Mouse (Mus musculus): Measurements from ENCODE around the gene Xlr3a. TPM values are rescaled to one million over a fixed set of nuclear protein-coding genes. Genes with fewer than 3 reads are reported as not detected.
"Not testable (repeated sequence)": the region's sequence is repeated elsewhere in the genome, so short reads cannot be mapped to it uniquely, and the experiment has no call there.

Xlr3a gene
- total RNA-seq (2021): 1 to 10 TPM in 1 of 2 experiments, under 1 TPM in 1; 0.32 to 1.3 TPM
- polyA plus RNA-seq (2012; rRNA removed): 0.23 and 0.76 TPM in 2 replicates
- long read RNA-seq: 0 reads

- H3K4me1 ChIP-seq (ENCODE audit: control insufficient read depth, insufficient read depth, low read length); H3K9ac ChIP-seq (ENCODE audit: low read depth, low read length); H3K79me2 ChIP-seq (replicated peaks; ENCODE audit: control insufficient read depth, insufficient read depth, low read length); intact Hi-C loops (cut with DNase I); H3K4me3 ChIP-seq; H3K27ac ChIP-seq; H3K27me3 ChIP-seq (ENCODE audit: control insufficient read depth, insufficient read depth, low read length); DNase-seq; H3K36me3 ChIP-seq (ENCODE audit: control insufficient read depth, insufficient read depth, low read length): not testable (repeated sequence)
- WGBS: 65% methylated on average over 13 of the region's 13 CpGs
Observed at GRCm38 (mm10) chrX:73096941-73097508, at the start of gene Xlr3a. Xlr3a (minus strand) TSS chrX:73097095.

- H3K27me3 ChIP-seq (ENCODE audit: control insufficient read depth, insufficient read depth, low read length); H3K9ac ChIP-seq (ENCODE audit: low read depth, low read length); DNase-seq; H3K4me1 ChIP-seq (ENCODE audit: control insufficient read depth, insufficient read depth, low read length); H3K4me3 ChIP-seq; intact Hi-C loops (cut with DNase I); H3K79me2 ChIP-seq (replicated peaks; ENCODE audit: control insufficient read depth, insufficient read depth, low read length); H3K27ac ChIP-seq; H3K36me3 ChIP-seq (ENCODE audit: control insufficient read depth, insufficient read depth, low read length): not testable (repeated sequence)
- no CpG with 5 or more reads among the region's 7 CpGs for WGBS
Observed at GRCm38 (mm10) chrX:73143218-73143618, 46.3 kb upstream of the Xlr3a start.

GRCm38 (mm10) chrX:73122859-73123829, 26.2 kb upstream of the Xlr3a start:
- H3K4me1 ChIP-seq (ENCODE audit: control insufficient read depth, insufficient read depth, low read length); H3K27me3 ChIP-seq (ENCODE audit: control insufficient read depth, insufficient read depth, low read length); H3K9ac ChIP-seq (ENCODE audit: low read depth, low read length); DNase-seq; H3K79me2 ChIP-seq (replicated peaks; ENCODE audit: control insufficient read depth, insufficient read depth, low read length); intact Hi-C loops (cut with DNase I); H3K4me3 ChIP-seq; H3K27ac ChIP-seq; H3K36me3 ChIP-seq (ENCODE audit: control insufficient read depth, insufficient read depth, low read length): not testable (repeated sequence)
- WGBS: no CpG with 5 or more reads among the region's 12 CpGs

- H3K4me1 ChIP-seq (ENCODE audit: control insufficient read depth, insufficient read depth, low read length); intact Hi-C loops (cut with DNase I): not testable (repeated sequence)
- no CpG with 5 or more reads among the region's 7 CpGs for WGBS
Observed at GRCm38 (mm10) chrX:73116747-73117146, 19.9 kb upstream of the Xlr3a start, which contains the start of gene Gm14685. Gm14685 (plus strand) TSS chrX:73117047.

GRCm38 (mm10) chrX:73082267-73083055, 14.4 kb downstream of the Xlr3a start, which contains the start of gene Xlr4a:
Xlr4a (minus strand) TSS chrX:73082478.
- H3K9ac ChIP-seq (ENCODE audit: low read depth, low read length); H3K4me1 ChIP-seq (ENCODE audit: control insufficient read depth, insufficient read depth, low read length); DNase-seq; H3K79me2 ChIP-seq (replicated peaks; ENCODE audit: control insufficient read depth, insufficient read depth, low read length); H3K36me3 ChIP-seq (ENCODE audit: control insufficient read depth, insufficient read depth, low read length); H3K4me3 ChIP-seq; H3K27me3 ChIP-seq (ENCODE audit: control insufficient read depth, insufficient read depth, low read length); H3K27ac ChIP-seq; intact Hi-C loops (cut with DNase I): not testable (repeated sequence)
- WGBS: 75% methylated on average over 19 of the region's 19 CpGs

More at GRCm38 (mm10) chrX:73116747-73117146, 19.9 kb upstream of the Xlr3a start, which contains the start of gene Gm14685:
- not testable (repeated sequence) for H3K27ac ChIP-seq; H3K4me3 ChIP-seq; H3K36me3 ChIP-seq (ENCODE audit: control insufficient read depth, insufficient read depth, low read length); H3K9ac ChIP-seq (ENCODE audit: low read depth, low read length); DNase-seq; H3K79me2 ChIP-seq (replicated peaks; ENCODE audit: control insufficient read depth, insufficient read depth, low read length); H3K27me3 ChIP-seq (ENCODE audit: control insufficient read depth, insufficient read depth, low read length)

GRCm38 (mm10) chrX:73066765-73067312, 30.1 kb downstream of the Xlr3a start:
- H3K27ac ChIP-seq; H3K9ac ChIP-seq (ENCODE audit: low read depth, low read length); H3K36me3 ChIP-seq (ENCODE audit: control insufficient read depth, insufficient read depth, low read length); H3K27me3 ChIP-seq (ENCODE audit: control insufficient read depth, insufficient read depth, low read length); H3K79me2 ChIP-seq (replicated peaks; ENCODE audit: control insufficient read depth, insufficient read depth, low read length); intact Hi-C loops (cut with DNase I); DNase-seq; H3K4me1 ChIP-seq (ENCODE audit: control insufficient read depth, insufficient read depth, low read length); H3K4me3 ChIP-seq: not testable (repeated sequence)
- WGBS: 89% methylated on average over 2 of the region's 5 CpGs

Data from heart, adult 2 months (tissue).